Mouse (Mus musculus) embryonic fibroblast, embryonic 13.5 days (primary cell): Measurements from ENCODE around the gene Acox3.

ENCODE experiments used
- CTCF ChIP-seq: IDR thresholded peaks from 2 replicates; pipeline ENCODE4 v1.5.1; 2011; ENCODE audit warnings: mild to moderate bottlenecking, control low read depth, low read length, moderate library complexity, borderline replicate concordance; ENCODE audit not compliant: insufficient read depth
- POLR2A ChIP-seq: IDR thresholded peaks from 2 replicates; pipeline ENCODE4 v1.6.1; 2011; ENCODE audit warnings: low read depth, mild to moderate bottlenecking, control low read depth, low read length, moderate library complexity

DNA sequence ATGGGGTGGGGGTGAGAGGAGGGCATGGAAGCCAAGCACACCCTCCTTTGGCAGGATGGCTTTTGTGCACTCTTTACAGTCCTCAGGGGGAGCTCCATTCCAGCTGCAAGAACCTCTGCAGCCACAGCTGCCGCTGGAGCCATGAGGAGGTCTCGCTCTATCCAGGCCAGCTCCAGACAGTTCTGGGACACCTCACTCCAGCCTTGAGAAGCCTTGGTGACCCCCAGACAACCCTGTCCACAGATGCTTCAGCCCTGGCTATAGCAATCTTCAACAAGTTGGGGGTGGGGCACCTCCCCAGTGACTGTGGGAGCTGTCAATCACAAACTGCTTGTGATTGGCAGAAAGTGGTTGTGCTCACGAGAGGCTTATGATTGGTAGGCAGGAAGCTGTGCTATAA, 76.7 kb downstream of the Acox3 start:
- no peak for TF ChIP-seq CTCF
- no peak for TF ChIP-seq POLR2A
